Mouse (Mus musculus): Measurements from ENCODE around the gene Pgrmc1.
"Not testable (repeated sequence)": the region's sequence is repeated elsewhere in the genome, so short reads cannot be mapped to it uniquely, and the experiment has no call there.

The Pgrmc1 gene

DNA sequence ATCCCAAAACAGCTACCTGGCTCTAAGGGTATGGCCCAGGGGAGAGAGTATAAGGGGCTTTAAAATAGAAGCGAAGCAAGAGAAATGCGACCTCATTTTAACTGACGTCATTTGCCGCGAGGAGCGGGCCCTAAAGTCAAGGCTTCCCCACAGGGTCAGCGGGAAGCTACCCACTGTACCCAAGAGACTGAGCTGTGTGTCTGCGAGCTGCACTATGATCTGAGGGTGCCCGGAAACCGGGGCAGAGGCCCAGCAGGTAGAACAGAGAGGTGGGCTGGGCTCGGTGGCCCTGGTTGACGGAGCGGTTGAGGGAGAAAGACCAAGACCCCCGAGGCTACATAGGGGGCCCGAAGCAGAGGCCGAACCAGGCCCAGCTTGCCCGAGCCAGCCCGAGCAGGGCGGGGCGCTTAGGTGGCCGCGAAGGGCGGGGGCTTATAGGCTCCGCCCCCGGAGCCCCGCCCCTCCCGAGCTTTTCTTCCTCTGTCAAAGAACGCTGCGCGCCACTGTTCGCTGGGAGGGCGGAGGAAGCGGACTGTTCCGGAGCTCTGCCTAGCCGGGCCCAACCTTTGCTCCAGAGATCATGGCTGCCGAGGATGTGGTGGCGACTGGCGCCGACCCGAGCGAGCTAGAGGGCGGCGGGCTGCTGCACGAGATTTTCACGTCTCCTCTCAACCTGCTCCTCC lies at the start of gene Pgrmc1:
Gene Pgrmc1, plus strand, starts transcription at position 500 of the 683 bp plus-strand sequence.
- peak; percentile 39 to 78 for DNase-seq (ENCODE audit: low spot score in 2 of 2)

DNA sequence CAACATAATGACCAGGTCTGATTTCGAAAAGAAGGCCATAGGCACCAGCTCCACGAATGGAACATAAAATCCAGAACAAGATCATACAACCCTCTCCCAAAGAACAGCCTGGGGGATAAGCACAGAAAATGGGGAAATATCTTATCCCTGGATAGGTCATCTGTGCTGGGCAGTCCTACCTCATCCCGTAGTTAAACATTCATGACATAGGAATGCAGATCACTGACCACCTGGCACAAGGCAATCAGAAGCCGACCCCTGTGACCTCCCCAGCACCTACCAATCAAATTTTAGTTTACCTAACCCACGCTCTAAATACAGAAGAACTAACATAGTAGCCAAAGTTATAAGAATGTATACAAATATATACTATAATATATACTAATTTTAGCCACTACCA lies 49.2 kb upstream of the Pgrmc1 start:
- DNase-seq (ENCODE audit: low spot score in 2 of 2), result no peak

DNA sequence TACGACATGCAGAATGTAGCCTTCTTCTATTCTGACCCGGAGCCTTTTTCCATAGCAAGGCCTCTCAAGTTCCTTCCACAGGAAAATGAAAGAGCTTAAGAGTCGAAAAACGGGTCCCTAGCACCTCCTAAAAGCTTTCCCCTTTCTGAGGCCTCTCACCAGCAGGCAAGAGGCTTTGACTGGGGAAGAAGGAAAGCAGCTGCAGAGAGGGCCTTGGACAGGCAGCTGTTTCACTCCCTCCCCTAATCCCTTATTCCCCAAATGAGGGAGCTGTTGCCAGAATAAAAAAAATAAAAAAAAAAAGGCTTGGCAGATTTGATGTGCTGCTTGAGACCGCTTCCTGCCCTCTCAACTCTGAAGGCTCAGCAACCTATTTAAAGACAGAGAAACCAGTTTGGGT lies 47.1 kb upstream of the Pgrmc1 start:
- DNase-seq (ENCODE audit: low spot score in 2 of 2), result no peak

DNA sequence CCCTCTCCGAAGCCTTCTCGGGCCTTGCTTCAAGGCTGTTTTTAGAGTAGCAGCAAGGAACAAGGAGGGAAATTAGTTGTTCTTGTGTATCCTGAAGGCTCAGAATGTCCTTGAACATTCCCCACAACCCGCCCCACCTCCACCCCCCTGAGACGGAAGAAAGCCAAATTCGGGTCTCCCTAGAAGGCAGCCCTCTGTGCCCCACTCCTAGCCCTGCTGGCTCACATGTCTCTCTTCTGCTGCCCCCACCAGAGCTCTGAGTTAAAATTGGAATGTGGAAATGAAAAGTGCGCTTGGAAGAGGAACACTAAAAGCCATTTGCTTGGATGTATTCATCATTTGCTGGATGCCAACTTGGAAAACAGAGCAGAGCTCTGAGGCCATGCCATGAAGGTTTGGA lies 46.7 kb upstream of the Pgrmc1 start:
- no peak for DNase-seq (ENCODE audit: low spot score in 2 of 2)

DNA sequence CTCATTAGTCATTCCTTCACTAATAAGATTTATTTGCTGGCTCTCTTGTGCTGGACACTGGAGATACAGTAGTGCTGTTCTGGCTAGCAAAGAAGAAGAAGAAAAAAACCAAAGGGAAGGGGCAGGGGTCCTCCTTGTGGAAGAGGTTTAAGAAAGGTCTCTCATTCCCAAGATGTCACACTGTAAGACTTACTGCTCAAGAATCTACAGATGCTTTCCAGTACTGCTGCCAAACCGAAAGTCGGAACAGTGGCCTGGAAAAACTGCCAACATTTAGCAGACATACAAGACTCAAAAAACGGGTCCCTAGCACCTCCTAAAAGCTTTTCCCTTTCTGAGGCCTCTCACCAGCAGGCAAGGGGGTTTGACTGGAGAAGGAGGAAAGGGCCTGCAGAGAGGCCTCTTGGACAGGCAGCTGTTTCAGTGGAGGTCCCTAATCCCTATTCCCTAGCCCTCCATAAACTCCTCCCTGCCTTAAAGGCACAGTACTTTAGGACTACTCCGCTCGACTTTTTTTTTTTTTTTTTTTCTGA lies 45.9 kb upstream of the Pgrmc1 start:
- peak in 1 of 2 experiments; percentile 43 for DNase-seq (ENCODE audit: low spot score in 2 of 2)

DNA sequence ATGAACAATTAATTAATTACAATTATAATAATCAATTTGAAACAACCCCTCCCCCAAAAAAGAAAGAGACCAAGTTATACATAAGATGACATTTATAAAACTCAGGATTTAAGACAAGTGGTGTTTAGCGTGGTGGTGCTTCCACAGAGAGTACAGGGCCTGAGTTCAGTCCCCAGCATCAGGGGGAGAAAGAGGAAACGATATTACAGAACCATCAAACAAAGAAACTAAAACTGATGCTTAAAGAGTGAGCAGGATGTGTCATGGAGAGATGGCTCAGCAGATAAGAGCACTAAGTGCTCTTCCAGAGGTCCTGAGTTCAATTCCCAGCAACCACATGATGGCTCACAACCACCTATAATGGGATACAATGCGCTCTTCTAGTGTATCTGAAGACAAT lies 45.3 kb upstream of the Pgrmc1 start:
- DNase-seq (ENCODE audit: low spot score in 2 of 2), result no peak

DNA sequence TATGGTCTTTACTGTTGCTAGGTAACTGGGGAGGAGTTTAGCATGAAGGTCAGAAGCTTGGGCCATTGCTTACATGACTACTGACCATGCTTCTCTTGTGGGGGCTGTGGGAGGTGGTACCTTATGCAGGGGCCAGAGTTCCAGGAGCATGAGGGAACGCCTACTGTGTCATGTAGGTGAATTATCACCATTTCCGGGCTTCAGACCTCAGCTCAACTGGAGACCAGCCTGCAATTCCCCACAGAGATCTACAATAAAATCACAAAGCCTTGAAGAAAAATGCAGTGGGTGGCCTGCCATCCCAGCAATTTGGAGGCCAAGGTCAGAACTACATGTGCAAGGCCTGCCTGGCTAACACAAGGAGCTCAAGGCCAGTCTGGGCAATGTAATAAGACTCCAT lies 42.8 kb upstream of the Pgrmc1 start:
- DNase-seq (ENCODE audit: low spot score in 2 of 2), result not testable (repeated sequence)

DNA sequence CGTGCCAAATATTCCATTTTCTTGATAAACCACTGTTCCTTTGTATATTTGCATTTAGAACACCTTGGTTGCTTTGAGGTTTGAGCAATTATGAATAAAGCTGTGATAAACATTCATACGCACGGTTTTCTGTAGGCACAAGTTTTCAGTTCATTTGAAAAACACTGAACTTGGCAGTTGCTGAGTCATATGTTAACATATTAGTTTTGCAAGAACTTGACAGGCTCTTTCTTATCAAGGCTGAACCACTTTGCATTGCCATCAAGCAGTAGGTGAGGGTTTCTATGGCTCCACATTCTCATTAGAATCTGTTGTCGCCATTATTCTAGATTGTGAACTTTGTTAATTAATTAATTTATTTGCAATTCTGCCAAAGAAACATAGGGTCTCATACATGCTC lies 37.8 kb upstream of the Pgrmc1 start:
- no peak for DNase-seq (ENCODE audit: low spot score in 2 of 2)

DNA sequence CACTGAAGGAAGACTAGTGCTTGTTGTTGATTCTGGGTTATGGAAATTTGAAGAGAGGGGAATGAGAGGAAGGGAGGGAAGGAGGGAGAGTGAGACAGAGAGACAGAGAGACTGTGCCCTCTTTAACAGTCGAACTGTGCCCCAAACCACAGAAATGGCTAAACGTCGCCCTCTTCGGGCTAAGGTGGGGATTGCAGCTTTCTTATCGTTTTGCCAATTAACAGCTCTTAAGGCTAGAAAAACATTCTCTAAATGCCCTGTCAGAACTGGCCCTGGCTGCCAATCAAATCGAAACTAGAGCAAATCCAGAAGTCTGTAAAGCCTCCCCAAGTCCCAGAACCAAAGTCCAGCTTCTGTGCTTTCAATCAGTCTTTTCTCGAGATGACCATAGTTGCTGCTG lies 36.4 kb upstream of the Pgrmc1 start:
- DNase-seq (ENCODE audit: low spot score in 2 of 2), result peak in 1 of 2 experiments; percentile 75

DNA sequence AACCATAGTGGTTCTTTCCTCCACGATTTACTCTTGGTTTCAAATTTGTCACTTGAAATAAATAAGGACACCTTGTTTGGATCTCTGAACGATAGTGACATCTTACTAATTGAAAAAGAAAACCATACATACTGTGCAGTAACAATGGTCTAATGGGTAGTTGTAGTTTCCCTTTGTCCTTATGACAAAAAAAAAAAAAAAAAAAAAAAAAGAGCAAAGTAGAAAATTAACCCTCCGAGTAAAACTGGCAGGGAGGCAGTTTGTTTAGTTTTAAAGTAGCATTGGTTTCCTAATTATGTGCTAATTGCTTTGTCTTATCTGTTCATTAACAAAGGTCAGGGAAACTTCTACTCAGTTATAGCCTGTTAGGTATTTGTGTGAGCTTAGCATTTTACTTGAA lies 35.9 kb upstream of the Pgrmc1 start:
- DNase-seq (ENCODE audit: low spot score in 2 of 2), result no peak

DNA sequence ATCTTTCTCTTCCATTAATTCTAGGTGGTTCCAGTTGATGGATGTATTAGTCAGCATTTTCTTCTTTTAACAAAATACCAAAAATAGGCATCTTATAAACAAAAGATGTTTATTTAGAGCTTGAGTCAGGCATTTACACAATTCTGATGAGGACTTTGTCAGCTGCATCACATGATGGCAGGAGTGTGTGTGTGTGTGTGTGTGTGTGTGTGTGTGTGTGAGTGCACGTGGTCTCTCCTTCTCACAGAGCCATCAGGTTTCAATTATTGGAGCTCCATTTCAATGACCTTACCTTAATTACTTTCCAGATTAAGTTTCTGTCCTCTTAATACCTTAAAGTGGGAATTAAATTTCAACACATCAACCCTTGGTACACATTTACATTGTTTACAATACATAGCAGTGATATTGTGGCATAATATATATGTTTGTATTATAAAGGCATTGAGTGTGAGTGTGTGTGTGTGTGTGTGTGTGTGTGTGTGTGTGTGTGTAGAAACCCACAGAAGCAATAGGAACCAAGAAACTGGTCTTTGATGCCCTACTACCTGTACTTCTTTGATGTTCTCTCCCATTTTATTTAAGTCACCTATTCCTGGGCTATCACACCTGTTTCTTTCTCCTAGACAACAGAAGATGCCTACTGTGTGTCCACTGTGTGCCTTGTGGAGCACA lies 11.2 kb upstream of the Pgrmc1 start:
- no peak for DNase-seq (ENCODE audit: low spot score in 2 of 2)

DNA sequence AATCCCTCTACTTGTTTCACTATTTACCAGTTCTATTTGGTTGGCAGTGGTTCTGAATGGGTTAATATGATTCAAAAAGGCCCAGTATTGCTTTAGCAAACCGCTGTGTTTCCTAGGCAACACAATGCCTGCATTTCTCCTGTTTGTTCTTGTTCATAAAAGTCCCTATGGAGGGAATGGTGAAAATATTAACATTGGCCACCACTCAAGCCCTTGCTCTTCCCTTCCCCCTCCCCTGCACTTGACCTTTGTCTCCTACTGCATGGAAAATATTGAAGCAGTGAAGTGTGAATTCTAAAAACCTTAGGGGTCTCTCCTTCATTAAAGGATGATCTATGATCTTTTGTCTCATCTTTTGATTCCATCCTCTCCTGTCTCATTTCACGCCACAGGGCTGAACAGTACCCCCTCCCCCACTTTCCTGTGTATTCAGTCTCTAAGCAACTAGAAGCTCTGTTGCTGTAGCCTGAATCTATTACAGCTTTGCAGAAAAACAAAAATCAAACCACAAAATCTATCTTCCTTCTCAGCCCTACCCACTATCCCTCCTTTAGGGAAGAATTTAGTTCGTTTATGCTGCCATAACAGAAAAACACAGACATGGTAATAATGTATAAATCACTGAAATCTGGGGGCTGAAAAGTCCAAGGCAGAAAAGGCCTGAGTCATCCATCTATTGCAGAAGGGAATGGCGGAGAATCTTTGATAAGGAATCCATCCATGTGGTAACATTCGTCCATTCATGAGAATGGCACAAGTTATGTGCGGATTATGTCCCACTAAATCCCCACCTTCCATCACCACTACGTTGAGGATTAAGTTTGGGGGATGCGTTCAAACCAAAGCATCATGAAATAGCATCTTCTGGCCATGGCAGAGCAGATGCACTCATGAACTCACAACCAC lies 10.4 kb upstream of the Pgrmc1 start:
- DNase-seq (ENCODE audit: low spot score in 2 of 2), result no peak

DNA sequence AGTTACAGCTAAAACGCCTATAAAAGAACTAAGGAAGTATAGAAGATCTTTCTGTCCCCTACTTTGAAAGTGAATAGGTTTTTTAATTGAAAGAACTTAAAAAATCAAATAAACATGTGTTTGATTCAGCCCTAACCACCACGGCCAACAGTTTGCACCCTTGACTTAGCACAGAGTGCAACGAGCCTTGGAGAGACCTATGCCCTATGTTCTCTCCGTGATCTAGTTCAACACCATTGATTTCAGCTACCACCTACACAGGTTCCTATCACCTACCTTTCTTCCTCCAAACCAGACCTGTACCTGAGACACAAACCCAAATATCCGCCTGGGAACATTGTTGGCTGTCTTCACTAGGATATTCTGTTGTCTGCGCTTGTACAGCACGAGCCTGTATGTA lies 7.7 kb upstream of the Pgrmc1 start:
- DNase-seq (ENCODE audit: low spot score in 2 of 2), result no peak

DNA sequence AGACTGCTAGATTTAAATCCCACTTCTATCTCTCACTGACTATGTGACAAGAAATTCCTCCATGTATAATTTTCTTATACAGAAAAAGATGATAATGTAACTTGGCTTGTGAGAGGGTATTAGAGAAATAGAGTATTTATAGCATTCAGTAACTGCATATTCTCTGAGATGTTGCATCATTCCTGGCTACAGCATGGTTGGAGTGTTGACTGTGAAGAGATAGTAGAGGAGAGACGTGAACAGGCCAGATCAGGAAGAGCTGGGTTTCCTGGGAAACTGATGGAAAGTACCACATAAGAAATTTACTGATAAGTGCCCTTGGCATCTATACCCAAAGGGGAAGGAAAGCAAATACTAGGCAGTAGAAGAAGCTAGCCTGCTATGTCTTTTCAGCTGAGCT lies 6.9 kb upstream of the Pgrmc1 start:
- no peak for DNase-seq (ENCODE audit: low spot score in 2 of 2)

DNA sequence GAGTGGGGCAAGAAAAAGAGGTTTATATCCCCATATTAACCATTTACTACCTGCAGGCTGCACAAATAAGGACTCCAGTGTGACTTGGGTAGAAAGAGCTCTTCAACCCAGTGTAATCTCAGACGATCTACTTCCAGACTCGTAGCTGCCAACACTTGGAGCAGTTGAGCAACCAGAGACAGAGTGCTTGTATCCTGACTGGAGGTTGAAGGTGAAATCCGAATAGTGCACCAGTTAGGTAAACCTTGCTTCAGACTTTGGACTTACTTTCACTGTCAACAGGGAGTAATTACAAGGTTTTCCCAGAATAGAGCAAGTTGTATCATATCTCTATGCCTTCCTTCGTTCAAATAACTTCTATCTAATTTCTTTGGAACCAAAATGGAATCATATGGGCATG lies 6.5 kb upstream of the Pgrmc1 start:
- DNase-seq (ENCODE audit: low spot score in 2 of 2), result no peak

DNA sequence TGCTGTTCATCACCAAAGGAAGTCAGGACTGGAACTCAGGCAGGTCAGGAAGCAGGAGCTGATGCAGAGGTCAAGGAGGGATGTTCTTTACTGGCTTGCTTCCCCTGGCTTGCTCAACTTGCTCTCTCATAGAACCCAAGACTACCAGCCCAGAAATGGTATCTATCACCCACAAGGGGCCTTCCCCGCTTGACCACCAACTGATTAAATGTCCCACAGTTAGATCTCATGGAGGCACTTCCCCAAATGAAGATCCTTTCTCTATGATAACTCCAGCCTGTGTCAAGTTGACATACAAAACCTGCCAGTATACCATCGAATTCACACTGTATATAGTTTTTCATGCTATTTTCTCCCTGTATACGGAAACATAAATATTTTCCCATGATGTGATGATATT lies 2.8 kb upstream of the Pgrmc1 start:
- no peak for DNase-seq (ENCODE audit: low spot score in 2 of 2)

DNA sequence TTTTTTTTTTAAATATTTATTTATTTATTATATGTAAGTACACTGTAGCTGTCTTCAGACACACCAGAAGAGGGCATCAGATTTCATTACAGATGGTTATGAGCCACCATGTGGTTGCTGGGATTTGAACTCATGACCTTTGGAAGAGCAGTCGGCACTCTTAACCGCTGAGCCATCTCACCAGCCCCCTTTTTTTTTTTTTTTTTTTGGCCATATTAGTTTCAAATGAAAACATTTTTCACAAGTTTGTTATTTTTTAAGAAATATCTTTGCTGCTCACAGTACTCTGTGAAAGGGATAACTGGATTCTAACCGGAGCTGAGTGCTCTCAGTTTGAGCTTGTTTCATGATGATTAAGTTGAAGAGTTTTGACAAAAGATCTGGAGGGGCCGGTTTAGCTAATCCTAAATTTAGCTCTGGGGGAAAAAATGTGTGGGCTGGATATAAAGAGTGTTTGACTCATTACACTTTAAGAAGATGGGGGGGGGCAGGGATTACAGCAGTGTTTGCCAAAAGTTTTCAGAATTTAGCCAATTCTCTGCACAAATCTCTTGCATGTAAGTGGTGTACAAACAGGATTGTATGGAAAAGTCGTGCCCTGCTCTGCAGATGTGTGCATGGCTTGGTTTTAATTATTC lies 1.4 kb upstream of the Pgrmc1 start:
- not testable (repeated sequence) for DNase-seq (ENCODE audit: low spot score in 2 of 2)

DNA sequence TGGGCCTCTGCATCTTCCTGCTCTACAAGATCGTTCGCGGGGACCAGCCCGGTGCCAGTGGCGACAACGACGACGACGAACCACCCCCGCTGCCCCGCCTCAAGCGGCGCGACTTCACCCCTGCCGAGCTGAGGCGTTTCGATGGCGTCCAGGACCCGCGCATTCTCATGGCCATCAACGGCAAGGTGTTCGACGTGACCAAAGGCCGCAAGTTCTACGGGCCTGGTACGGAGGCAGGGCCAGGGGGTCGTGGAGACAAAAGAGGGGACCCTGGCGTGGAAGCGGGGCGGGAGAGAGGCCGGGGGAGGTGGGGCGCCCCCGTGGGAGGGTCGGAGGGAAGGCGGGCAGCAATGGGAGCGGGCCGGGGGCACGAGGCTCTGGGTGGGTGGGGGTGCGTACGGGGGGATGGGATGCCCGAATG lies 394 bp downstream of the Pgrmc1 start:
- no peak for DNase-seq (ENCODE audit: low spot score in 2 of 2)

DNA sequence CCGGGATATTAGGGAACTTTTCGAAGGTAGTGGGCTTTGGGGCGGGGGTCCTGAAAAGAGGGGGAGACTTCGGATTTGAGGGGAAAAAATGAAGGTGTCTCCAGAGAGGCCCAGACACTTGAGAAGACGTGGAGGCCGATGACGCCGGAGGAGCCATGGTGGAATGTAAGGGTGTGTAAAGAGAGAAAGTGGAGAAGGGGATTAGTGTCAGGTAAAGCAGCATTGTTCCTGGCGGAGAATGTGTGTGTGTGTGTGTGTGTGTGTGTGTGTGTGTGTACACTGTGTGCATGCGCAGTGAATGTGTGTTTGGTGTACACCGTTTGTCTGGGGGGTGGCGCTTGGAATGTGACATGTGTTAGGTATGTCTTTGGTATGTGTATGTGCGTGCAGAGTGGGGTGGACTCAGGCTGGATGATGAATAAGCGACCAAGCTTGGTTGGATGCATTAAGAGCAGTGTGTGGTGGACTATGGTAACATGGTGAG lies 897 bp downstream of the Pgrmc1 start:
- peak in 1 of 2 experiments; percentile 11 for DNase-seq (ENCODE audit: low spot score in 2 of 2)

DNA sequence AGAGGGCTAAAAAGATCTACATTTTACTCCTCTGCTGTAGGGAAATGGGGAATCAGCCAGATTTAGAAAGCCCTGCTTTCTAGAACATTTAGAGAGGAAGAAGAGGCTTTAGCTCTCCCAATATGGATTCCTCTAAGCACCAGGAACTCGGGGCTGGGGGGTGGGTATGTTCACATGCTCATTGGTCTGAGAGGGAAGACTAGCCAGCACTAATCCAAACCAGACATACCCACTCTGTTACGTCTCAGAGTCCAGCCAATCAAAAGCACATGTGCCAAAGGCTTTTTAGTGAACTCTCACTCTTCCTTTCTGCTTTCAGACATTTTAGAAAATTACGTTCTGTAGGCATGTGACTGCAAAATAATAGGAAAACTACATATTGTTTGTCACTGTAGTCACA lies 1.6 kb downstream of the Pgrmc1 start:
- DNase-seq (ENCODE audit: low spot score in 2 of 2), result no peak

DNA sequence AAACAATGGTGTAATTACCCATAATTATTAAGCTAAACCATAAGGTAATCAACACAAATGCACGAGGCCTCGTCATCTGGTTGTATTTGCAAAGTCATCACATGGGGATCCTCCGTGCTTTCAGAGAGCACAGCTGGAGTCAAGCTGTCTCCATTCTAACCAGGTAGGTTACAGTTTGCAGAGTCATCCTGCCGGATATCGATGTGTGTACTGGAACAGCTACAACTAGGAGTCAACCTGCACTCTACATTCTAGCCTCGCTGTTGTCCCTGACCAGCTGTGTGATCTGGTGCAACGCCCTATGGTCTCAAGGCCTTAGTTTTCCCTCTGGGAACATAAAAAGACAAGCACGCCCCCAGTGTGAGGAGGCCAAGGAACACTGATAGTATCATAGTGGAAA lies 2.1 kb downstream of the Pgrmc1 start:
- DNase-seq (ENCODE audit: low spot score in 2 of 2), result no peak

DNA sequence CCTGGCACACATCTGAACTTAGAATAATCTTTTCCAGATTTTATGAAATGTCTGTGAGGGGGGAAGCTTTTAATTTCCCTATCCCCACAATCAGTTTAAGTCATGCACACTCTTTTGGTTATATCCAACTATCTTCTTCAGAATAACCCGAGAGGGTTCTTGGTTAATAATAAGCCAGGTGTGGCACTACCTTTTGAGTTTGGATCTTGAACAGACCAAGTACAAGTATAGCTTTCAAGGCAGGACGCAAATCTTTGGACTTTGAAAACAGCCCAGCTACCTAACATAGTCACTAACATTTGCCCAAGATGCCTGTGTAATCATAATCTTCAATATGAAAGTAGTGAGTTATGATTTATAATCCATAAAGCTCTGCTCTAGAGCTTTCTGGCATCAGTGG lies 4.9 kb downstream of the Pgrmc1 start:
- no peak for DNase-seq (ENCODE audit: low spot score in 2 of 2)
